Mouse (Mus musculus) thymus, postnatal 14 days (tissue): ENCODE measurements around the gene Snw1.
"Not testable (repeated sequence)": the region's sequence is repeated elsewhere in the genome, so short reads cannot be mapped to it uniquely, and the experiment has no call there.

Source experiments
- DNase-seq: peaks from one replicate; pipeline ENCODE4 v3.0.0; 2021

The Snw1 gene

DNA sequence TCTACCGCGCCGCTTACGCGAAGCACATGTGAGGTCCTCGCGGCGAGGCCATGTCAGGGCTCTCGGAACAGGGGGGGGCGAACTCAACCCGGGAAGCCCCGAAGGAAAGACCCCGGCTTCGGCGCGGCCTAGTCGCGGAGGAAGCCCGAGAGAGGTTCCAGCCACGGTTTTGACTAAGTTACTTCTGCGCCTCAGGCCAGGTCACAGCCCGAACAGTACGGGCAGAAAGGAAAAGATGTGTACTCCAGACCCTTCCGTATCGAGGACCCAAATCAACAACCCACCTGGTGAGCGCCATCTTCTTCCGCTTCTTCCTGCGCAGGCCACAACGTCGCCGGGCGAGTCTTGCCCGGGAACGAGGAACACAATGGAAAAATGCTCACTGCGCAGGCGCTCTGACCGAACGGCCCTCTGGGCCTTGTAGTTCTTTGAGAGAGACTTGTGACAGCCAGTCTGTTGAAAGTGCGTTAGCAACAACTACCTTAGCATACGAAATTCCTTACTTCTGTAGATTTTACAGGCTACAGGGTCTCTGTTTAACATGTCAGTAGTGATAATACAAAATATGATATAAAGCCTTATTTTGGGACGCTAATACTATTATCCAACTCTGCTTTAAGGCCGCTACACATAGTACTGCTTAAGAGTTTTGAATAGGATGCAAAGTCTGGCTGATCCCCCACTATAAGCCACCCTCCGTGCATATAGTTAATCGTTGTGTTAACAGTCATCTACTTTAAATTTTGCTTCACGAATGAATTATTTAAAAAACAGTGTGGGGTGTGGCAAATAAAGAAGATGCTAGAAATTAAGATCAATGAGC lies at the start of gene Snw1:
Snw1 (minus strand) TSS at position 311 of the 823 bp plus-strand sequence.
- DNase-seq = peak; percentile 95

DNA sequence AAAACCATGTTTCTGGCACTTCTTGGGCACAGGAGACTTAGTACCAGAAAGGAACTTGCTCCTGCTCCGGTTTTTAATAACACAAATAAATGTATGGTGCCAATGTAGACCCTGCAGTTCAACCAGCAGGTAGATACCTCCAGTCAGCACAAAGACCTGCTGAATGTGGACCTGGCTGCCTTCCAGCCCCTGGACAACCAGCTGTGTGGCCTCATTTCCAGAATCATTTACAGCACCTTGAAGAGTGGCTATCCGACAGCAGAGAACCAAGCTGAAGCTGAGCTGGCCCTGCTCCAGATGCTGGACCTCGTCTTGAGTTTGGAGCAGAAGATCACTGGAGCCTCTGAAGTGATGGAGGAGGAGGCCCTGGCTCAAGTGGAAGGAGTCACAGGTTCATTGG lies 47.5 kb upstream of the Snw1 start:
- not testable (repeated sequence) for DNase-seq

DNA sequence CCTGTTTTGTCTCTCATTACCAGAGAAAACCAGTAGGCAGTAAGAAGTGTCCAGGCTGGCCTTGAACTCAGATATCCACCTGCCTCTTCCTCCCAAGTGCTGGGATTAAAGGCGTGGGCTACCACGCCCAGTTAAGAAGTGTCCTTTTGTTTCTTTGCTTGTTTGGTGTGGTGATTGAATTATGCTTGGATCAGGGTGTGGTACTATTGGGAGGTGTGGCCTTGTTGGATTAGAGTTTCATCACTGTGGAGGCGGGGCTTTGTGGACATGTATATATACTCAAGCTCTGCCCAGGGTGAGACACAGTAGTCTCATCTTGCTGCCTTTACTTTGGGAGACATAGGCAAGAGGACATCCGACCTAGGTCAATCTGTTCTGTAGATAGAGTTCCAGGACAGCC lies 41.9 kb upstream of the Snw1 start, which contains the start of gene Gm8300:
Gm8300 (plus strand) TSS at position 301 of the 400 bp plus-strand sequence.
- not testable (repeated sequence) for DNase-seq

DNA sequence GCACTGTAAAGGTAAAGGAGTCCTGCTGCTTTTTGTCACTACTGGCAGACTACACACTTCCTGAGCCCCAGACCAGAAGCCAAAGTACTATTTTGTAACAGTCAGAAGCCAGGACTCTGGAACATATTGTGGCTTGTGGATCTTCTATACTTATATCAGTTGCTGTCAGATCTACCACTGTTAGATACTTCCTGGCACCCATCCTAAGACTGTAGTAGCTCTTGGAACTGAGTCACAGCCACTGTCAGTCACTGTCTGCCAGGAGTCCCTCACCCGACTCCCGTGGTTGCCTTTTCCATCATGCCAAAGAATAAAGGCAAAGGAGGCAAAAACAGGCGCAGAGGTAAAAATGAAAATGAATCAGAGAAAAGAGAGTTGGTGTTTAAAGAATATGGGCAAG lies 22.3 kb upstream of the Snw1 start, which contains the start of gene Gm5788:
Gm5788 (plus strand) TSS at position 301 of the 400 bp plus-strand sequence.
- DNase-seq = not testable (repeated sequence)

DNA sequence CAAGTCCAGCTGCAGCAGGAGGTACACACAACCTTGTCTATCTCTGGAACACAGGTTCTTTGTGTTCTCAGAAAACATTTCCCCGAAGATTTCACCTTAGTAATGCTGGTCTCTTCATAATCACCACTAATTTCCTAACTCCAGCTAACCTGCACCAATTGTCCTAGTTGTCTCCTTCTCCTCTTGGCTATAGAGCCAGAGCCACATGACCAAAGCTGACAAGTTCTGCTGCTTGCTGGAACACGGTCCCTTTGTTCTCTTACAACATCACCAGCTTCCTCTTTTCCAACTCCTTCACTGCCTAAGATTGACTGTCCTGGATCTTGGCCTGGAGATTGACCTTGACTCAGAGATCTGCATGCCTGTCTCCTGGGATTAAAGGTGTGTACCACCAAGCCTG lies 16.6 kb upstream of the Snw1 start:
- DNase-seq = not testable (repeated sequence)

DNA sequence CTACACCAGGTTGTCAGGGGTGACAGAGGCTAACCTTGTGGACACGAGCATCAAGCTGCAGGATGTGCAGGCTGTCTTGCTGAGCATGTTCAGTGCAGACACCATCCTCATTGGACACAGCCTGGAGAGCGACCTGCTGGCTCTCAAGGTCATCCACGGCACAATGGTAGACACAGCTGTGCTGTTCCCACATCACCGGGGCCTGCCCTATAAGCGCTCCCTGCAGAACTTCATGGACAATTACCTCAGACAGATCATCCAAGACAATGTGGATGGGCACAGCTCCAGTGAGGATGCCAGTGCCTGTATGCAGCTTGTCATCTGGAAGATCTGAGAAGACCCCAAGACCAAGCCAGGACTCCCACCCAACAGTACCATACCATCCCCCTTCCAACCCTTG lies 10.4 kb upstream of the Snw1 start:
- DNase-seq = not testable (repeated sequence)

DNA sequence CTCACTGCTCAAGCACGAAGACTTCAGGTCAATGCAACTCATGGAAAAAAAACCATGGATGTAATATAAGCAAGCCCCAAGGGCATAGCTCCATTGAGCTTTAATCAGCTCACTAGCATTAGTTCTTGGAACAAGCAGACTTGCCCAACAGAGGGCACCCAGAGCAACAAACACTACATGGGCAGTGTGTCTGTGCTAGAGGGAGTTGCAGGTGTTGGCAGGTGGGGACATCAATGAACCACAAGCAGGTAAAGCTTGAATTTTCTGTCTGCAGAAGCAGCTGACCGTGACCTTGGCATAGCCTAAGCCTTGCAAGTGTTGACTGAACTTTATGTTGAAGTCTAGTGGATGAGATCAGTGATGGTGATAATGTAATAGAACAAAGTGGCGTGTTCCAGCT lies 2.7 kb upstream of the Snw1 start:
- DNase-seq = no peak

DNA sequence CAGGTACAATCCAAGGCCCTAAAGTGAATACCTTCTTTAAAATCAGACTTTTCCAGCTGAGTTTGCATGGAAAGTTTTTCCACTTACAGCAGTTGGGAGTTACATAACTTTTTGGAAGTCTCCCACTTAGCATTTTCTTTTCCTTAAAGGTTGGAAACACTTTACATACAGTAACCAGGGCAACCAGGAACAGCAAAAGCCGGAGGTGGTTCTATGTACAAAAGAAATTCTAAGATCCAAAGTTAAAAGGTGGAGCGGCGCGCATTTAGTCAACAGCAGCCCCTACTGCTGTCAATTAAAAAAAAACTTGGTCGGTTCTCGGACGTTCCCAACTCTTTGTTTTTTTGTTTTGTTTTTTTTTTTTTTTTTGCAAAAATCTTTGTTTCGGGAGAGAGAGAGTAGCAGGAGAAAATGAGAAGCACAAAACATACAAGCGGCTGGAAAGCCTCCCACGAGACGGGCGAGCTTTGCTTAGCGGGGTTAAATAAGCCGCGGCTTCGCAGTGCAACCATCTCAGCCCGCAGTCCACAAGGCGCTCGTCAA lies 582 bp downstream of the Snw1 start:
- no peak for DNase-seq

DNA sequence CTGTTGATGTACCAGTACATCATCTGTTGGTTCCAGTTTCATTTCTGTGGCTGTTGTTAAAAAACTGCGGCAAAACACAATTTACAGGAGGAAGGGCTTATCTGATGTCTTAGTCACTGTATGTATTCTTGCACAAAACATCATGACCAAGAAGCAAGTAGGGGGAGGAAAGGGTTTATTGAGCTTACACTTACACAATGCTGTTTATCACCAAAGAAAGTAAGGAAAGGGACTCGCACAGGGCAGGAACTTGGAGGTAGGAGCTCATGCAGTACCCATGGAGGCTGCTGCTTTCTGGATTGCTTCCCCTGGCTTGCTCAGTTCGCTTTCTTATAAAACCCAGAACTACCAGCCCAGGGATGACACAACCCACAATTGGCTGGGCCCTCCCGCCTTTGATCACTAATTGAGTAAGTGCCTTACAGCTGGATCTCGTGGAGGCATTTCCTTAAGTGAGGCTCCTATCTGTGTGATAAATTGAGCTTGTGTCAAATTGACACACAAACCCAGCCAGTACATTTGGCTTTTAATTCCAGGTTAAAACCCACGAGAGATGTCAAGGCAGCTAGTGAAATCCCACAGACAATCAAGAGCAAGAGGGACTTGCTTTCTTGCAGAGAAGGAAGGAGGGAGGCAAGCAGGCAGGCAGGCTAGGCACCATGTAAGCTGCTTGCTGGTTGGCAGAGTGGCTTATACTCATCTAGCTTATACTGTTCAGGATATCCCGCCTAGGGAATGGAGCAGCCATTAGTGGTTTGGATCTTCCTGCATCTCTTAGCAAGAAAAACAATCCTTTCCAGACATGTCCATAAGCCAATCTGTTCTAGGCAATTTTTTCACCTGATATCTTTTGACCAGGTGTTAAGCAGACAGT lies 1.6 kb downstream of the Snw1 start:
- no peak for DNase-seq

DNA sequence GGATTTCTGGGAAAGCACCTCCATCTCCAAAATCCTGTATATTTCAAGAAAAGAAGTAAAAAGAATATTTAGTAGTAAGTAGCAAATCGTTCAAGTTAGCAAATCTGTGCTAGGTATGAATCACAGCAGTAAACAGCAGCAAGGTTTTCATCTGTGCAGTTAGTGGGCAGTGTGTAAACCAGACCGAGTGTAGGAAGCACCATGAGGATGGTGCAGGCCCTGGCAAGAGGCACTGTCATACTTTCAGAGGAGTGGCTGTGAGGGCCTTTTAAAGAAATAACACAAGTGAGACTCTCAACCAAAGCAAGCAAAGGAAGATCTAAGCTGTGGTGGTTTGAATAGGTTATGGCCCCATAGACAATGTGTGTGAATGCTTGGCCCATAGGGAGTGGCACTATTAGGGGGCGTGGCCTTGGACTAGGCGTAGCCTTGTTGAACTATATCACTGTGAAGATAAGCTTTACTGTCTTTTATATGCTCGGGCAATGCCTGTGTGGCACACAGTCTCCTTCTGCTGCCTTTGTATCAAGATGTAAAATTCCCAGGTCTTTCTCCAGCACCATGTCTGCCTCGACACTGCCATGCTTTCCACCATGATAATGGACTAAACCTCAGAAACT lies 7.3 kb downstream of the Snw1 start:
- DNase-seq = no peak

DNA sequence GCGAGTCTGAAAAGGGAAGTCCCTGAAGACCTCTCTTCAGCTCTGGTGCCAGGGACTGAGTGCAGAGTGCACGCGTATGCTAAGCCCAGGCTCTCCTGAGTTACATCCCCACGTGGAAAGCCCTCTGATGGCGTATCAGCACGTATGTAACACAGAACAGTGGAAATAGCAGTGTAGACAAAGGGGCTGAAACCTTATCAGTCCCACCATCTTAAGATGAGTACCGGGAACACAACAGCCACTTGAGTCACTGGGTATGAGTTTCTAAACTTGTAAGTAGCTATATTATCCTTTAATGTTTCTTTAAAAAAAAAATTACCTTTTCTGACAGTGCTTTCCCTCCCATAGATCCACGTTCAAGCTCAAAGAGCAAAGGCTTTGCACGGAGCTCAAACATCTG lies 22.6 kb downstream of the Snw1 start:
- DNase-seq = no peak

DNA sequence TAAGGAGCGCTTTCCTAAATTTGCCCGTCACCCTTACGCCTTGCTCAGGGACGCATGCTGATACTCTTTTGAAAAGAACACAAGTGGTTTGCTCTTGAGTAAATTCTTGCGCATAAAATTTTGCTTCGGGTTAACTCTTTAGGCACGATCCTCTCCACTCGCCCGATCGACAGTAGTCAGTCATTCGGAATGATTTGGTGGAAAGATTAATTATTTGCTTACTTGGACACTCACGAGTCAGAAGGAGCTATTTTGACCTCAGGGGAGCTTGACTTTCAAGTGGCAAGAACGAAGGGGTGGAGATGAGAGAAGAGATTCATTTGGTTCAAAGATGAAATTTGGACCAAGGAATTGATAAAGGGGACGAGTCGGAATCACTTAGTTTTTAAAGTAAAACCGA lies 27.9 kb downstream of the Snw1 start:
- peak; percentile 5 for DNase-seq

DNA sequence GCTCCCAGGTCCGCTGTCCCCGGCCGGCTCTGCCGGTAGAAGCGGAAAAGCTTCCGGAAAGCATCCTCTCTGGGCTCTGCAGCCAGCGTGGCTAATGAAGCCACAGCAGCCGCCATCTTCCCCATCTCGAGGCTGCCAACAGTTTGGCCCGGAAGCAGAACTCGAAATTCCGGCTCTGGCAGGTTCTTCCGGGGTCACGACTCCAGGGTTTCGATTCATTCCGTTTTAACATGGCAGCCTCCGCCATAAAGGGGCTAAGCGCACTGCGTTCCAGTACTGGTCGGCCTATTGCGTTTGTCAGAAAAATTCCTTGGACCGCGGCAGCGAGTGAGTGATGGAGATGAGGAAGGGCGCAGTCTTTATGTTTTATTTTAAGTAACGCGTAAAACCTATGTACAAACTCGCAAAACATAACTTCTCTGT lies 28.4 kb downstream of the Snw1 start, which contains the start of the genes Slirp and Alkbh1:
Slirp (plus strand) TSS at position 197 of the 423 bp plus-strand sequence.
Alkbh1 (minus strand) TSS at position 318 of the 423 bp plus-strand sequence.
- peak; percentile 87 for DNase-seq

DNA sequence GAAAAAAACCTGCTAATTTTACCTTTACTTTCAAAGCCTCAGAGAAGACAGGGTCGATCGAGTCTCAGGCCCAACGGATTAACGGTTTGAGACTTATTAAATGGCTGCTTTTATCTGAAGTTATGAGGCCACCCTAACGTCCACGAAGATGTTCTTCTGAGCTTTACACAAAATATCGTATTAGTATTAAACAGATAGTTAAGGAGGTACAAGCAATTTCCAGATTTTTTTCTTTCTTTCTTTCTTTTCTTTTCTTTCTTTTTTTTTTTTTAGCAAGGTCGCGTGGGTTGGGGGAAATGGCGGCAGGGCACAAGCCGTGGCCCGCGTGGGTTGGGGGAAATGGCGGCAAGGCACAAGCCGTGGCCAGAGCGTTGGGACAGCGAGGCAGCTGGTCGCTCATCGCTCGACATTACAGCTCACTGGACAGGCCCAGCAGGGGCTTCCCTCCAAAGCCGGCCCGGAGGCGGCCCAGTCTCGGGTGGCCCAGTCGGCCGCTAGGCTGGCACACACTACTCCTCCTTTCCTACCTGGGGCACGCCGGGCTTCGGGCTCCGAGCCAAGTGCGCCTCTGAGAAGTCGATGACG lies 28.9 kb downstream of the Snw1 start:
- DNase-seq = no peak

DNA sequence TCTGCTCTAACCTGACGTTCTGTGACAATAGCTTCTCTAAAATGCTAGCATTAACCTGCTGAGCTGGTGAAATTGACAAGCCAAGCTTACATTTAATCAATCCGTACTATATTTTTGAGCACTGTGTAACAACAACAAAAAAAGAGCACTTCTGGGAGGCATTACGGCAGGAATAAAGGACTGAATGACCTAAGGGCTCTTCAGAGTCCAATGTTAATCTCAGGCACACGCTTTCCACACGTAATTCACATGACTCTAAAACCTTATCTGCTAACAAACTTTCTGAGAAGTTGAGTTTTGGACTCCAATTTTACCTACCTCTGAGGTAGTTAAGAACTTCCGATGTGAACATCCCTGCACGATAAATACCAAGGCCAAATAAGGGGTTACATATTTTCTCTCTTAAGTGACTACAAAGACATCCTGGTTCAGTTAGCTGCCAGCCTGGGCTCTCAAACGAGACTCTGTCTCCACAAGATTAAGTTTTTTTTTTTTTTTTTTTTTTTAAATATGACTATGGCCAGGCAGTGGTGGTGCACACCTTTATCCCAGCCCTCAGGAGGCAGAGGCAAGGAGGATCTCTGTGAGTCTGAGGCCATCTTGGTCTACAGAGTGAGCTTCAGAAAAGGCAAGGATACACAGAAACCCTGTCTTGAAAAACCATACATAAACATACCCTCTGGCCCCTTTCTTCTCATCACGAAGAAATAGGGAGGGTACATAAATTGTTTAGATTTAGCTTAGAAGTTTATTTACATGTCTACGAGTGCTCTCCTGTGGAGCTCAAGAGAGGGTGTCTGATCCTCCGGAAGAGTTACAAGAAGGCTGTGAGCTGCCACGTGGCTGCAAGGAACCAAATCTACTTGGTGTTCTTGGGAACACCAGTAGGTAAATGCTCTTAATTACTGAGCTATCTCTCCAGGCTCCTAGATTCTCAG lies 29.6 kb downstream of the Snw1 start:
- no peak for DNase-seq

DNA sequence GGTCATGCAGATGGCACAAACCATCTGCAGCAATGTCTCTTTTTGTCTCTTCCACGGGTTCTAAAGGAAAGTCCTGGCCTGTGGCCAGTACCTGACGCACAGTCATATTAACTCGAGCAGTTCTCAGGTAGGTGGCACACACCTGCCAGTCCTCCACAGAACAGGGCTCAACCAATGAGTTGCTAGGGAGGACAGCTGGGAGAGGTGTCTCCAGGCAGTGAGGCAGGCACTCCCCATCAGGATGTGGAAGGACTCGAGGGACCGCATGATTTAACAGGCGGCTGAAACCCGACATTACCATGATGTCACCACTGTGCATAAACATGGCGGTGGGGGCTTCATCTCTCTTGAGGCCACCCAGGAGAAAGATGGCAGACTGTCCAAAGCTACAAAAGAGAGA lies 43.2 kb downstream of the Snw1 start:
- no peak for DNase-seq

DNA sequence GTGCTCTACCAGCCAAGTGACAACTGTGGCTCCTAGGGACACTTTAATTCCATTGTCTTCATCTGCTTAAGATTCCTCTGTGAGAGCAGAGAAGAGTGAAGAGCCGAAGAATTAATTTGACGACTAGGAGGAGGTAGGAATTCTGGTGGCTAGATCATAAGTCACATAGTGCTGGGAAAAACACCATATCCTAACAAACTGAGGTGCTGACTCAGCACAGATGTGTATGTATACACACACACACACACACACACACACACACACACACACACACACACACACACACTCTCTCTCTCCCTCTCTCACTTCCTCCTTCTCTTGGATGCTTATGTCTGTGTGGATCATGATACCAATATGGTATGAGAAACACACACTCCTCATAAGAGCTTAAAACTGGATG lies 43.8 kb downstream of the Snw1 start:
- DNase-seq = no peak

DNA sequence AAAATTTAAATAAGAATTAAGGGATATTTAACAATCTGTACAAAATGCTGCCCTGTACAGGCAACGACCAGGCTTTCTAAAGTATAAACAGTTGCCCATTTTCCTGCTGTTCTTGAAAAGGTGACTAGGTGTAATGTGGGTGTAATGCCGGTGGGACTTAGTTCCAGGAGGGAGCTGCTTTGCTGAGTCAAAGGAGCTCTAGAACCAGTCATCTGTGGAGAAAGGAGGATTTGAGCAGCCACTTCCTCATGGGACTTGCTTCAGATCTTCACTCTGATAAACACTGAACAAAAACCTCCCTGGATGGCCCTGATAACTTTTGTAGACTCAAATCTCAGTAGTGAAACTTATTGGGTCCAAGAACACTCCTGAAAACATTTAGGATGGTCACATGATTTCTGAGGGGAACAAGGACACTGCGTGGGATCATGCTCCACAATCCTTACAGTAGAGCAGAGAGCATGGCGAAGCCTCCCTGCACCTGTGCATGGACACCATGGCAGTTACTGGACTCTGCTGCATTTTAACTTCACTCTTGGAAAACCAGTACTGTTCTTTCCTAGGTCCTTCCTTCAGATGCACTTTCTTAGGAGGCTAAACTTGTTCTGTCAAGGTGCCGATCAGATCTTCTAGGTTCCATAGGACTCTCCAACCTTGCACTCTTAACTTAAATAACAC lies 45.6 kb downstream of the Snw1 start:
- no peak for DNase-seq

DNA sequence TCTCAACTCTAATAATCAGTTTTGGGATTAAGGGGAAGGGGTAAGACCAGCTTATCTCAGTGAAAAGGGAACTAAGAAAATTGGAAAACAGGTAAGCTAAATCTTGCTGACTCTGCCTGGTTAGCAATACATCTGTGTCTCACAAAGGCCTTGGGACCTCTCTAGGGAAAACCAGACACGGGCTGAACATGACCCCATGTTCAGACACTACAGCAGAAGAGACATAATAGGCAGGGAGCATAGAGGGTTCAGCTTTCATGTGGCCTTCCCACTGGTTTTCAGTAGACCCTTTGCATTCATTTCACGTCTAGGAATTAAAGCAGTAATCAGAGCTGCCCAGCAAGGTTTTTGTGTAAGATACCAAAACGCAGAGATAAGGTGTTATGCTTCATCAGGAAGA lies 47.6 kb downstream of the Snw1 start:
- no peak for DNase-seq

DNA sequence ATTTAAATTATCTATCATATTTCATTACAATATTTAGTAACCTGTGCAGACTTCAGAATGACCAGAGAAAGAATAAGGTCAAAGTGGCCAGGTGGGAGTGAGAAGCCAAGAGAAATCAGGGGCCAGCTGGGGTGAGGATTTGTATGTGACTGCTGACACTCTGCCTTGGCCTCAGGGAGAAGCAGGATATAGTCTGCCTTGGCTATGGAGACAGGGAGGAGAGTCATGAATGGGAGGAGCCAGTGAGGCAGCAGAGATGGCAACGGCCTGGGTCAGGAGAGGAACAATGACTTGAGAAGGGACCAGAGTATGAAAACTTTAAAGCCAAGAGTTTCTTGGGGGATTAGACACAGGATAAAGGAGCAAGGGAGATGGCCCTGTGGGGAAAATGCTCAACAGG lies 48.4 kb downstream of the Snw1 start:
- no peak for DNase-seq
